8 mouse cellular contexts compared by ENCODE assay signal in genomic region chr17:17623221-17623889, GRCm38 (mm10). TPM values are rescaled to one million over a fixed set of nuclear protein-coding genes. Genes with fewer than 3 reads are reported as not detected.
DNase-seq lines count a peak whose midpoint lies in the region; ATAC-seq and TF ChIP-seq lines count a peak whose summit lies in the region.

No protein-coding gene starts in this region.

- H3K27ac ChIP-seq in heart, embryonic 14.5 days (replicated peaks in 1 of 2; ENCODE audit: control insufficient read depth in 1 of 2, insufficient read depth in 1 of 2, low read depth in 2 of 2, low read length in 2 of 2): peak overlapping the region; percentile 100
- peak overlapping the region; percentile 79 for H3K27ac ChIP-seq in MEL (ENCODE audit: control insufficient read depth, low read depth, low read length)
- H3K27ac ChIP-seq in heart, postnatal 0 days (ENCODE audit: low read depth): peak overlapping the region; percentile 100
- H3K27ac ChIP-seq in midbrain, embryonic 11.5 days (ENCODE audit: low read depth, low read length): peak overlapping the region; percentile 100

- H3K36me3 ChIP-seq in heart, embryonic 14.5 days (ENCODE audit: control insufficient read depth, insufficient read depth, low read length): no peaks in the 10 kb centered on the region
- H3K36me3 ChIP-seq in MEL (ENCODE audit: control insufficient read depth in 1 of 2, insufficient read depth in 2 of 2, low read length in 2 of 2): peaks cover 0 to 27% of the 10 kb centered on the region in 2 experiments; a peak in 2 of 4 replicates
- no peaks in the 10 kb centered on the region for H3K36me3 ChIP-seq in heart, postnatal 0 days (replicated peaks; ENCODE audit: control insufficient read depth, insufficient read depth, low read length)
- H3K36me3 ChIP-seq in midbrain, embryonic 11.5 days (ENCODE audit: control insufficient read depth, insufficient read depth, low read length): no peaks in the 10 kb centered on the region

- H3K9ac ChIP-seq in heart, embryonic 14.5 days (ENCODE audit: low read length): peak overlapping the region; percentile 96
- peak overlapping the region; percentile 87 for H3K9ac ChIP-seq in MEL (ENCODE audit: control insufficient read depth, low read depth, low read length, poor library complexity, severe bottlenecking)
- H3K9ac ChIP-seq in heart, postnatal 0 days (replicated peaks; ENCODE audit: low read depth, low read length): peak overlapping the region; percentile 95
- peak overlapping the region; percentile 93 for H3K9ac ChIP-seq in midbrain, embryonic 11.5 days (ENCODE audit: low read length)

- peaks cover 35% of the 10 kb centered on the region for H3K79me2 ChIP-seq in MEL (ENCODE audit: control insufficient read depth, insufficient read depth, low read length, poor library complexity)

- no peaks in the 10 kb centered on the region for H3K9me3 ChIP-seq in heart, embryonic 14.5 days (ENCODE audit: control insufficient read depth, low read length)
- no peaks in the 10 kb centered on the region for H3K9me3 ChIP-seq in MEL (replicated peaks; ENCODE audit: insufficient read depth, low read length)
- no peaks in the 10 kb centered on the region for H3K9me3 ChIP-seq in heart, postnatal 0 days (replicated peaks; ENCODE audit: control insufficient read depth, low read length)
- no peaks in the 10 kb centered on the region for H3K9me3 ChIP-seq in midbrain, embryonic 11.5 days (ENCODE audit: control insufficient read depth, low read length)

- no peak for TF ChIP-seq EP300 in MEL (IDR thresholded peaks at IDR 0.05; ENCODE audit: low read depth in 1 of 2, low read length in 2 of 2)
- TF ChIP-seq EP300 in heart, postnatal 0 days (IDR thresholded peaks at IDR 0.05; ENCODE audit: low read depth): no peak

- no peak for DNase-seq in heart, postnatal 14 days
- peak; percentile 40 for DNase-seq in MEL (ENCODE audit: low read depth, low spot score)
- no peak for DNase-seq in heart, postnatal 0 days (ENCODE audit: low spot score)
- peak; percentile 86 for DNase-seq in midbrain, embryonic 11.5 days (ENCODE audit: low spot score, missing footprints)
- no peak for DNase-seq in left cerebral cortex, adult 9 months (ENCODE audit: low spot score in 2 of 2)
- no peak for DNase-seq in spleen, postnatal 14 days (ENCODE audit: low spot score in 2 of 2)
- no peak for DNase-seq in urinary bladder, postnatal 36 days (ENCODE audit: low spot score in 2 of 2)

- TF ChIP-seq RAD21 in MEL (IDR thresholded peaks at IDR 0.05; ENCODE audit: low read depth, low read length): no peak

- H3K27me3 ChIP-seq in heart, embryonic 14.5 days (ENCODE audit: control insufficient read depth, insufficient read depth, low read length): no peaks in the 10 kb centered on the region
- no peaks in the 10 kb centered on the region for H3K27me3 ChIP-seq in MEL (ENCODE audit: control insufficient read depth in 1 of 2, insufficient read depth in 2 of 2, low read length in 2 of 2)
- H3K27me3 ChIP-seq in heart, postnatal 0 days (ENCODE audit: control insufficient read depth, insufficient read depth, low read length): no peaks in the 10 kb centered on the region
- no peaks in the 10 kb centered on the region for H3K27me3 ChIP-seq in midbrain, embryonic 11.5 days (ENCODE audit: control insufficient read depth, insufficient read depth, low read length)

- no peak for TF ChIP-seq POLR2A in MEL (IDR thresholded peaks at IDR 0.05; ENCODE audit: control insufficient read depth in 1 of 2, insufficient read depth in 1 of 2, low read depth in 1 of 2, low read length in 2 of 2, poor library complexity in 1 of 2)

- H3K4me2 ChIP-seq in heart, embryonic 14.5 days (ENCODE audit: low read length): peak overlapping the region; percentile 81
- peak overlapping the region; percentile 83 for H3K4me2 ChIP-seq in heart, postnatal 0 days (ENCODE audit: low read depth, low read length)
- peak overlapping the region; percentile 78 for H3K4me2 ChIP-seq in midbrain, embryonic 11.5 days

- peak overlapping the region; percentile 94 to 100 for H3K4me3 ChIP-seq in heart, embryonic 14.5 days (ENCODE audit: control insufficient read depth in 1 of 2, insufficient read depth in 1 of 2, low read depth in 1 of 2, low read length in 2 of 2)
- peak overlapping the region; percentile 91 to 93 for H3K4me3 ChIP-seq in MEL (ENCODE audit: control insufficient read depth in 1 of 2, insufficient read depth in 1 of 2, low read depth in 2 of 2, low read length in 2 of 2)
- H3K4me3 ChIP-seq in heart, postnatal 0 days (ENCODE audit: low read depth, low read length): peak overlapping the region; percentile 83
- peak overlapping the region; percentile 86 for H3K4me3 ChIP-seq in midbrain, embryonic 11.5 days (ENCODE audit: low read depth, low read length)

- intact Hi-C loops in heart, postnatal 14 days (cut with DNase I): loop anchor here (5.0 to 10.0 kb wide), 4 partner anchors 36 to 389 kb away; partner anchors contain the start of gene Spaca6

- peaks cover 3 to 24% of the 10 kb centered on the region in 2 experiments; a peak in 3 of 4 replicates for H3K4me1 ChIP-seq in heart, embryonic 14.5 days (ENCODE audit: control insufficient read depth in 2 of 2, insufficient read depth in 2 of 2, low read length in 2 of 2)
- peaks cover under 1 to 22% of the 10 kb centered on the region in 2 experiments; a peak in 3 of 4 replicates for H3K4me1 ChIP-seq in MEL (ENCODE audit: control insufficient read depth in 1 of 2, insufficient read depth in 2 of 2, low read length in 2 of 2)
- H3K4me1 ChIP-seq in heart, postnatal 0 days (ENCODE audit: control insufficient read depth, insufficient read depth): peaks cover 20% of the 10 kb centered on the region
- peaks cover 9% of the 10 kb centered on the region for H3K4me1 ChIP-seq in midbrain, embryonic 11.5 days (ENCODE audit: control insufficient read depth, insufficient read depth, low read length)

- ATAC-seq in heart, embryonic 14.5 days (ENCODE audit: insufficient number of reproducible peaks, insufficient read depth, low FRiP score, low read depth): no peak
- no peak for ATAC-seq in heart, postnatal 0 days (ENCODE audit: insufficient read depth, low read depth)
- no peak for ATAC-seq in midbrain, embryonic 11.5 days (ENCODE audit: low FRiP score)

- WGBS in heart, embryonic 14.5 days: 5% methylated on average over 7 of the region's 7 CpGs
- WGBS in heart, postnatal 0 days: 4% methylated on average over 7 of the region's 7 CpGs
- 5% methylated on average over 7 of the region's 7 CpGs for WGBS in midbrain, embryonic 11.5 days

- no peak for TF ChIP-seq CTCF in MEL (IDR thresholded peaks at IDR 0.05 in 2 of 3, conservative IDR thresholded peaks at IDR 0.05 in 1 of 3; ENCODE audit: control insufficient read depth in 1 of 3, insufficient read depth in 1 of 3, low read depth in 2 of 3, low read length in 3 of 3, poor library complexity in 1 of 3, severe bottlenecking in 1 of 3)
- TF ChIP-seq CTCF in heart, postnatal 0 days (IDR thresholded peaks at IDR 0.05; ENCODE audit: low read depth): no peak

TF ChIP-seq in MEL, 35 proteins besides CTCF, POLR2A, EP300 and RAD21 (continues in another document):
- TF ChIP-seq ZMIZ1 (IDR thresholded peaks at IDR 0.05; ENCODE audit: low read depth, low read length) (no peak), USF2 (IDR thresholded peaks at IDR 0.05; ENCODE audit: borderline replicate concordance in 1 of 2, insufficient read depth in 1 of 2, low read depth in 1 of 2, low read length in 2 of 2) (no peak), MXI1 (IDR thresholded peaks at IDR 0.05; ENCODE audit: low read depth, low read length) (no peak; the same call in 1 of the 2 replicates), HCFC1 (IDR thresholded peaks at IDR 0.05; ENCODE audit: low read depth, low read length) (0 out of 2 replicates have a peak, but pooled peaks have one; percentile 33), KAT2A (conservative IDR thresholded peaks at IDR 0.05; ENCODE audit: low read depth, low read length) (no peak), SIN3A (IDR thresholded peaks at IDR 0.05; ENCODE audit: low read length) (0 out of 2 replicates have a peak, but pooled peaks have one; percentile 52), ETS1 (IDR thresholded peaks at IDR 0.05; ENCODE audit: low read depth, low read length) (no peak), NELFE (IDR thresholded peaks at IDR 0.05; ENCODE audit: low read depth, low read length) (no peak), UBTF (IDR thresholded peaks at IDR 0.05; ENCODE audit: borderline replicate concordance, insufficient read depth, low read depth, low read length) (no peak), E2F4 (IDR thresholded peaks at IDR 0.05; ENCODE audit: borderline replicate concordance, low read depth, low read length) (no peak), TCF12 (IDR thresholded peaks at IDR 0.05; ENCODE audit: low read depth, low read length) (no peak), GATA1 (IDR thresholded peaks at IDR 0.05; ENCODE audit: low read depth, low read length) (no peak), SMC3 (IDR thresholded peaks at IDR 0.05; ENCODE audit: low read depth, low read length) (no peak), MAFK (IDR thresholded peaks at IDR 0.05; ENCODE audit: borderline replicate concordance, low read depth, low read length) (no peak), USF1 (IDR thresholded peaks at IDR 0.05; ENCODE audit: low read depth, low read length) (no peak), TBP (IDR thresholded peaks at IDR 0.05; ENCODE audit: low read depth, low read length) (no peak), ZNF384 (IDR thresholded peaks at IDR 0.05; ENCODE audit: low read depth, low read length) (no peak), MEF2A (IDR thresholded peaks at IDR 0.05; ENCODE audit: extremely low read depth, insufficient replicate concordance, low read depth, low read length, poor library complexity, severe bottlenecking) (no peak), MAZ (IDR thresholded peaks at IDR 0.05; ENCODE audit: low read depth, low read length) (no peak), MYC (IDR thresholded peaks at IDR 0.05; ENCODE audit: low read depth, low read length) (0 out of 2 replicates have a peak, but pooled peaks have one; percentile 38), ELF1 (IDR thresholded peaks at IDR 0.05; ENCODE audit: low read depth, low read length) (no peak), RCOR1 (IDR thresholded peaks at IDR 0.05; ENCODE audit: low read depth, low read length) (no peak), MAX (IDR thresholded peaks at IDR 0.05; ENCODE audit: low read length) (peak; percentile 33; the same call in 1 of the 2 replicates)

RNA-seq across cellular contexts. Expression of gene Lnpep, which starts 1.5 kb away (rescaled TPM):
- polyA plus RNA-seq in heart, embryonic 14.5 days (2014; fragmentation: Nextera tagmentation; extraction: Ambion mirVana): 15.6 and 18.1 TPM in 2 replicates
- total RNA-seq in heart, postnatal 14 days (2021): 100 to 1,000 TPM; 163 to 164 TPM
- 20.7 and 25.1 TPM in 2 replicates for total RNA-seq in MEL (2012; rRNA removed)
- 100 to 1,000 TPM in 1 of 2 experiments, 10 to 100 TPM in 1; 10.0 to 773 TPM for polyA plus RNA-seq in MEL (2012; ENCODE audit: insufficient read depth in 1 of 2, insufficient read length in 2 of 2, low read depth in 1 of 2, low replicate concordance in 2 of 2, missing spikeins in 1 of 2)
- total RNA-seq in heart, postnatal 0 days (2014; rRNA removed; ENCODE audit: low replicate concordance): 53.0 and 56.2 TPM in 2 replicates
- polyA plus RNA-seq in heart, postnatal 0 days (2015; fragmentation: Nextera tagmentation; extraction: Ambion mirVana): 10.0 and 10.3 TPM in 2 replicates
- 5.9 and 6.3 TPM in 2 replicates for polyA plus RNA-seq in midbrain, embryonic 11.5 days (2014; fragmentation: Nextera tagmentation; extraction: Ambion mirVana)

Comparison
In these comparisons a context has a peak if more than half of its experiments do, and no peak if none do; other contexts are left out.
1. DNase-seq: peak in MEL (single experiment) and midbrain, embryonic 11.5 days (single experiment); none in heart, postnatal 14 days (0 of 2), heart, postnatal 0 days (single experiment), left cerebral cortex, adult 9 months (0 of 2), spleen, postnatal 14 days (0 of 2) and urinary bladder, postnatal 36 days (0 of 2).
2. Peak in every context shown above with its lines, with median percentiles within 50 percentile points of each other: H3K27ac ChIP-seq, H3K4me2 ChIP-seq, H3K4me3 ChIP-seq and H3K9ac ChIP-seq.